Mouse (Mus musculus): ENCODE data around the gene Sufu. TPM values are rescaled to one million over a fixed set of nuclear protein-coding genes. Genes with fewer than 3 reads are reported as not detected.

Sufu gene
- total and polyA plus RNA-seq, 3 experiments, result 11.4 to 42.5 TPM; not detected in 1

DNA sequence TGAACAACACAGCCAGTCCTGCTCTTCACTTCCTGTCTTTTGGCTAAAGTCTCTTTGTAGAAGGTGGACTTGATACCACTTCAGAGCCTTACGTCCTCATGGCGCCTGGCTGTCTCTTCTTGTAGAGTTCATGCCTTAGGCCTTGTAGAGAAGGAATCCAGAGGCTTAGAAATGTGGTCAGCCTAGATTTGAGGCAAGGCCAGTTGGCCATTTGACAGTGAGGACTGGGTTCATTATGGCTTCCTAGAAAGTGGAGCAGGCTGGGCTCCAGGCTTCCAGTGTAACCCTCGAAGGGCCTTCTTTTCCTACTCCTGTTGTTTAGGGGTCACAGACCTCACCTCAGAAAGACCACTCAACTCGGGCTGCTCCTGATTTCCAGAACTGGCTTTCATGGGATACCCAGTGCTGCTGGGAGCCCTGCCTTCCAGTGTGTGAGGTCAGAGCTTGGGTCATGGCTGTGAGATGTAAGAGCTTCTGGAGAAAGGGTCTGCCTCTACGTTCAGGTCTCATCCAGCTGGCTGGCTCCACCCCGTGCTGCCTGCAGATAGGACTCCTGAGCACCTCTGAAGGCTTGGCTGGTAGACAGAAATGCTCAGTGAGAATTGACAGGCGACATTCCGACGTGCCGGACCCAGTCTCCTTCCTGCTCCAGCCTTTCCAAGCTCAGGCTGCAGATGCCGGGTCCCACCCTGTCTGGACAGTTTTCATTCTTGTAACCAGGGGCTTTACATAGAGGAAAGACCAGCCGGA is 15.5 kb downstream of the Sufu start:
- Histone ChIP-seq H3K79me2 (ENCODE audit: control insufficient read depth, insufficient read depth, low read length, poor library complexity) (peaks cover 13% of the 10 kb centered on the region; the same call in 1 of the 2 replicates), H3K9ac (ENCODE audit: control insufficient read depth, low read depth, low read length, poor library complexity, severe bottlenecking) (no peak overlapping the region), H3K4me1 (ENCODE audit: control insufficient read depth in 1 of 2, insufficient read depth in 2 of 2, low read length in 2 of 2) (peaks cover 5 to 7% of the 10 kb centered on the region in 2 experiments), H3K9me3 (replicated peaks; ENCODE audit: insufficient read depth, low read length) (no peaks in the 10 kb centered on the region), H3K4me3 (ENCODE audit: control insufficient read depth in 1 of 2, insufficient read depth in 1 of 2, low read depth in 2 of 2, low read length in 2 of 2) (no peak overlapping the region), H3K27ac (ENCODE audit: control insufficient read depth, low read depth, low read length) (no peak overlapping the region), H3K27me3 (ENCODE audit: control insufficient read depth in 1 of 2, insufficient read depth in 2 of 2, low read length in 2 of 2) (no peaks in the 10 kb centered on the region), H3K36me3 (ENCODE audit: control insufficient read depth in 1 of 2, insufficient read depth in 2 of 2, low read length in 2 of 2) (peaks cover 0 to 8% of the 10 kb centered on the region in 2 experiments)
- TF ChIP-seq KAT2A (conservative IDR thresholded peaks at IDR 0.05; ENCODE audit: low read depth, low read length), result no peak
- TF ChIP-seq MYC (IDR thresholded peaks at IDR 0.05; ENCODE audit: low read depth, low read length), result no peak
- no peak for TF ChIP-seq NELFE (IDR thresholded peaks at IDR 0.05; ENCODE audit: low read depth, low read length)
- TF ChIP-seq CHD2 (IDR thresholded peaks at IDR 0.05; ENCODE audit: low read length), result no peak
- no peak for TF ChIP-seq POLR2A (IDR thresholded peaks at IDR 0.05; ENCODE audit: control insufficient read depth in 1 of 2, insufficient read depth in 1 of 2, low read depth in 1 of 2, low read length in 2 of 2, poor library complexity in 1 of 2)
- no peak for TF ChIP-seq NRF1 (IDR thresholded peaks at IDR 0.05; ENCODE audit: insufficient read depth, low read depth, low read length, poor library complexity, severe bottlenecking)
- no peak for TF ChIP-seq POLR2AphosphoS2 (IDR thresholded peaks at IDR 0.05; ENCODE audit: low read length)
- no peak for TF ChIP-seq GABPA (IDR thresholded peaks at IDR 0.05; ENCODE audit: low read depth, low read length)
- no peak for TF ChIP-seq ELF1 (IDR thresholded peaks at IDR 0.05; ENCODE audit: low read depth, low read length)
- no peak for TF ChIP-seq TAL1 (IDR thresholded peaks at IDR 0.05; ENCODE audit: low read length)
- no peak for TF ChIP-seq MXI1 (IDR thresholded peaks at IDR 0.05; ENCODE audit: low read depth, low read length)
- no peak for TF ChIP-seq RCOR1 (IDR thresholded peaks at IDR 0.05; ENCODE audit: low read depth, low read length)
- TF ChIP-seq JUND (IDR thresholded peaks at IDR 0.05; ENCODE audit: low read depth, low read length), result no peak
- no peak for TF ChIP-seq SIN3A (IDR thresholded peaks at IDR 0.05; ENCODE audit: low read length)
- no peak for TF ChIP-seq ETS1 (IDR thresholded peaks at IDR 0.05; ENCODE audit: low read depth, low read length)
- no peak for TF ChIP-seq BHLHE40 (IDR thresholded peaks at IDR 0.05; ENCODE audit: borderline replicate concordance, low read depth, low read length)
- no peak for DNase-seq (ENCODE audit: low read depth, low spot score)

DNA sequence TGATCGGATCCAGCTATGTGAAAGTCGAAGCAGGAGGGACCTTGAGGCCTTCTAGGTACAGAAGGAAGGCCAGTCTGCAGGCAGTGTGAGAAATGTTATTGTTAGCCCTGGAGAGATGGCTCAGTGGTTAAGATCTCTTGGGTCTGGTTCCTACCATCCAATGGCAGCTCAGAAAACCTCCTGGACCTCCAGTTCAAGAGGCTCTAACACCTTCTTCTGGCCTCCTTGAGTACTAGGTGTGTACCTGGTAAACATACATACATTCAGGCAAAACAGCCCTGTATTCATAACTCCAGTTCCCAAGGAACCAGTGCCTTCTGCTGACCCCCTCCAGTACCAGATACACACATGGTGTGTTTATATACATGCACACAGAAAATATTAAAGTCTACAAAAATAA is 17.3 kb downstream of the Sufu start:
- no peaks in the 10 kb centered on the region for H3K9me3 ChIP-seq (replicated peaks; ENCODE audit: insufficient read depth, low read length)
- H3K9ac ChIP-seq (ENCODE audit: control insufficient read depth, low read depth, low read length, poor library complexity, severe bottlenecking), result no peak overlapping the region
- H3K4me1 ChIP-seq (ENCODE audit: control insufficient read depth in 1 of 2, insufficient read depth in 2 of 2, low read length in 2 of 2), result peaks cover 5 to 7% of the 10 kb centered on the region in 2 experiments
- TF ChIP-seq CHD2 (IDR thresholded peaks at IDR 0.05; ENCODE audit: low read length), result no peak
- TF ChIP-seq EP300 (IDR thresholded peaks at IDR 0.05; ENCODE audit: low read depth in 1 of 2, low read length in 2 of 2), result no peak
- no peak for TF ChIP-seq BHLHE40 (IDR thresholded peaks at IDR 0.05; ENCODE audit: borderline replicate concordance, low read depth, low read length)
- no peak for TF ChIP-seq RCOR1 (IDR thresholded peaks at IDR 0.05; ENCODE audit: low read depth, low read length)
- TF ChIP-seq NRF1 (IDR thresholded peaks at IDR 0.05; ENCODE audit: insufficient read depth, low read depth, low read length, poor library complexity, severe bottlenecking), result no peak
- no peak for TF ChIP-seq GABPA (IDR thresholded peaks at IDR 0.05; ENCODE audit: low read depth, low read length)
- no peak for TF ChIP-seq POLR2A (IDR thresholded peaks at IDR 0.05; ENCODE audit: control insufficient read depth in 1 of 2, insufficient read depth in 1 of 2, low read depth in 1 of 2, low read length in 2 of 2, poor library complexity in 1 of 2)
- peaks cover 13% of the 10 kb centered on the region; the same call in 1 of the 2 replicates for H3K79me2 ChIP-seq (ENCODE audit: control insufficient read depth, insufficient read depth, low read length, poor library complexity)
- H3K4me3 ChIP-seq (ENCODE audit: control insufficient read depth in 1 of 2, insufficient read depth in 1 of 2, low read depth in 2 of 2, low read length in 2 of 2), result no peak overlapping the region
- H3K27me3 ChIP-seq (ENCODE audit: control insufficient read depth in 1 of 2, insufficient read depth in 2 of 2, low read length in 2 of 2), result no peaks in the 10 kb centered on the region
- no peak overlapping the region for H3K27ac ChIP-seq (ENCODE audit: control insufficient read depth, low read depth, low read length)
- no peak for DNase-seq (ENCODE audit: low read depth, low spot score)
- peaks cover 0 to 7% of the 10 kb centered on the region in 2 experiments for H3K36me3 ChIP-seq (ENCODE audit: control insufficient read depth in 1 of 2, insufficient read depth in 2 of 2, low read length in 2 of 2)
